Mouse (Mus musculus) G1E (cell line): ENCODE measurements at regions not wholly inside any gene's neighbourhood (a gene's known extent, or its start where the extent isn't known, plus 50 kb on each side); places are given as distances from the start of the nearest gene placed in this dataset.

Source experiments
- ATAC-seq: 2 replicates; pipeline ENCODE4 v1.8.0; 2016; ENCODE audit warnings: mild to moderate bottlenecking; ENCODE audit not compliant: insufficient number of reproducible peaks, poor library complexity, low FRiP score, severe bottlenecking; ENCODE audit errors: extremely low read depth
- DNase-seq: peaks from one replicate; pipeline ENCODE4 v3.0.0; 2012; ENCODE audit warnings: low spot score
- H3K27me3 ChIP-seq: 2 replicates; pipeline ENCODE4 v1.6.1; 2012; ENCODE audit warnings: mild to moderate bottlenecking, low read length, inconsistent platforms; ENCODE audit not compliant: insufficient read depth
- H3K36me3 ChIP-seq: replicated peaks from 2 replicates; pipeline ENCODE3; 2012; ENCODE audit warnings: mild to moderate bottlenecking, inconsistent platforms
- H3K4me1 ChIP-seq: 2 replicates; pipeline ENCODE4 v1.6.1; 2012; ENCODE audit warnings: low read depth, low read length, inconsistent platforms, mixed read lengths; ENCODE audit not compliant: insufficient read depth
- H3K4me3 ChIP-seq: 2 replicates; pipeline ENCODE4 v1.5.1; 2012; ENCODE audit warnings: low read depth, mild to moderate bottlenecking, inconsistent platforms, low read length, moderate library complexity, mixed read lengths
- H3K9me3 ChIP-seq: replicated peaks from 2 replicates; pipeline ENCODE4 v1.6.1; 2012; ENCODE audit warnings: inconsistent platforms
- CTCF ChIP-seq: IDR thresholded peaks from 2 replicates; pipeline ENCODE4 v1.5.1; 2012; ENCODE audit warnings: low read depth, low read length, inconsistent platforms, mixed read lengths
- GATA1 ChIP-seq: IDR thresholded peaks from 2 replicates; pipeline ENCODE4 v1.6.1; 2012; ENCODE audit warnings: borderline replicate concordance, low read length, inconsistent platforms, mixed read lengths
- GATA2 ChIP-seq: IDR thresholded peaks from 2 replicates; pipeline ENCODE4 v1.6.1; 2012; ENCODE audit warnings: low read depth, low read length, inconsistent platforms, borderline replicate concordance
- POLR2AphosphoS5 ChIP-seq: IDR thresholded peaks from 2 replicates; pipeline ENCODE4 v1.6.1; 2012; ENCODE audit warnings: low read depth, low read length, inconsistent platforms; ENCODE audit not compliant: insufficient replicate concordance
- TAL1 ChIP-seq: conservative IDR thresholded peaks from 2 replicates; pipeline ENCODE4 v1.6.1; 2012; ENCODE audit warnings: low read depth, low read length, inconsistent platforms, mixed read lengths

- TF ChIP-seq CTCF (no peak), TAL1 (no peak), GATA1 (no peak), GATA2 (no peak), POLR2AphosphoS5 (no peak)
- ATAC-seq (no peak), DNase-seq (no peak)
- H3K36me3 ChIP-seq, result no peaks in the 10 kb centered on the region
- no peaks in the 10 kb centered on the region for H3K27me3 ChIP-seq
- H3K4me3 ChIP-seq, result no peak overlapping the region
- H3K9me3 ChIP-seq, result no peaks in the 10 kb centered on the region
- no peaks in the 10 kb centered on the region for H3K4me1 ChIP-seq
These were observed 835.8 kb upstream of the Klhl29 start for GRCm38 (mm10) chr12:6211266-6211665.

GRCm38 (mm10) chr12:6189232-6189631 is 813.8 kb upstream of the Klhl29 start:
- DNase-seq, result no peak
- H3K9me3 ChIP-seq, result 0 out of 2 replicates have a peak, but pooled peaks cover 2% of the 10 kb centered on the region

DNA sequence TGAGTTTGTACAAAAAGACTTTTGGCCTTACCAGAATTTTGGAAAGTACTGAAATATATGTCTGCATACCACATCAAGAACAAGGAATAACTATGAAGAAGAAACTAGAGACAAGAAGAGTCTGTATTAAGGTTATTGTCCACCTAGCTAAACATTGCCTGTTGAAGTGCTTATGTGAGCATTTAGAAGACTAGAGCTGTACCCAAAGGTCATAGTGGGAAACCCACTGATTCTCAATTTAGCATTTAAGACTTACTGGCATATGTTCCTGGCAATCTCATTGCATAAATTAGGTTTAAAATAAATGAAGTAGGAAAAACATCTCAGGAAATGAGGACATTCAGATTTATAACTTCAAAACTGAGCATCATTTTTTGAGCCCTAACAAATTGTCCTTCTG is 793.3 kb upstream of the Klhl29 start:
- DNase-seq (no peak), ATAC-seq (no peak)
- Histone ChIP-seq H3K4me3 (no peak overlapping the region), H3K27me3 (no peaks in the 10 kb centered on the region), H3K36me3 (no peaks in the 10 kb centered on the region), H3K4me1 (no peaks in the 10 kb centered on the region), H3K9me3 (no peaks in the 10 kb centered on the region)
- TF ChIP-seq TAL1, result no peak
- no peak for TF ChIP-seq POLR2AphosphoS5
- no peak for TF ChIP-seq GATA1
- no peak for TF ChIP-seq CTCF
- no peak for TF ChIP-seq GATA2

More at GRCm38 (mm10) chr12:6189232-6189631, 813.8 kb upstream of the Klhl29 start:
- Histone ChIP-seq H3K27me3 (no peaks in the 10 kb centered on the region), H3K36me3 (no peaks in the 10 kb centered on the region), H3K4me3 (no peak overlapping the region), H3K4me1 (no peaks in the 10 kb centered on the region)
- ATAC-seq, result no peak
- TF ChIP-seq POLR2AphosphoS5 (no peak), TAL1 (no peak), GATA1 (no peak), CTCF (no peak), GATA2 (no peak)

DNA sequence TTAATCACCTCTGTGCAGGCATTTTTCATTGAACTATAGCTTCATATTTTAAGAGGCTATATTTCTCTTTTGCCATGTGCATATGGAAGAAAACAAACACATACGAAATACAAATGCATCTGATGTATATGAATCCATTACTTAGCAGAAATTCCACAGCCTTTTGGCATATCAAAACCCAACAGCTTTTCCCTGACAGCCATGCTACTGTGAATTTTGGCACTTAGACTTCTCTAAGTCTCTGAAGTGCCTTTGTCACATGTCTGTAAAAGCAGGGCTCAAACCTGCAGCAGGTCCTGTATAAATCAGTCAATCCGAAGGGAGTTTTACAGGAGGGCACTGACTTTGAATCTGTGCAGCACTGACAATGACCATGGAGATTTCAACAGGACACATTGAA is 778.8 kb upstream of the Klhl29 start:
- DNase-seq (no peak), ATAC-seq (no peak)

GRCm38 (mm10) chr12:6151476-6151875 is 776.0 kb upstream of the Klhl29 start:
- no peak for TF ChIP-seq POLR2AphosphoS5
- TF ChIP-seq GATA2, result no peak
- no peak for TF ChIP-seq TAL1
- no peak for TF ChIP-seq CTCF
- no peak for TF ChIP-seq GATA1
- no peaks in the 10 kb centered on the region for H3K4me1 ChIP-seq
- no peaks in the 10 kb centered on the region for H3K9me3 ChIP-seq
- no peaks in the 10 kb centered on the region for H3K36me3 ChIP-seq
- no peak for ATAC-seq
- H3K27me3 ChIP-seq, result no peaks in the 10 kb centered on the region
- DNase-seq, result no peak
- H3K4me3 ChIP-seq, result no peak overlapping the region

More for the DNA sequence above, 778.8 kb upstream of the Klhl29 start:
- Histone ChIP-seq H3K27me3 (no peaks in the 10 kb centered on the region), H3K9me3 (no peaks in the 10 kb centered on the region), H3K4me1 (no peaks in the 10 kb centered on the region), H3K4me3 (no peak overlapping the region), H3K36me3 (no peaks in the 10 kb centered on the region)
- no peak for TF ChIP-seq CTCF
- no peak for TF ChIP-seq GATA1
- no peak for TF ChIP-seq POLR2AphosphoS5
- no peak for TF ChIP-seq TAL1
- TF ChIP-seq GATA2, result no peak

DNA sequence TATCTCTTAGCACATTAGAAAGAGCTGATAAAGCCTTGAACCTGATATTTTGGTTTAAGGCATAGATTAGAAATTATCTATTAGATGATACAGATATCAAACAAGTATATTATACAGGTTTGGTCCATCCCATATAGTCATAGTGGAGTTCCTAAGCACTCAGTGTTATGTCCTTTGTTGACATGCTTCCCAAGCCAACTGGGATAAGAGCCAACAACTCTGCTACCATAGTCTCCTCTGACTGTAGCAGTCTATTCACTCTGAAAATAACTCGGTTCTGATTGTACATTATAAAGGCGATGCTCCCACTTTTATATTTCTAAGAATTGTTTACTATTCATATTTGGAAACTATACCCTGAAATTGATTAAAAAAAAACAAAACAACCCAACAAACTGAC is 757.0 kb upstream of the Klhl29 start:
- DNase-seq, result no peak
- no peaks in the 10 kb centered on the region for H3K27me3 ChIP-seq
- no peaks in the 10 kb centered on the region for H3K36me3 ChIP-seq
- 0 out of 2 replicates have a peak, but pooled peaks cover under 1% of the 10 kb centered on the region for H3K9me3 ChIP-seq
- no peak for ATAC-seq
- no peaks in the 10 kb centered on the region for H3K4me1 ChIP-seq
- no peak for TF ChIP-seq CTCF
- TF ChIP-seq GATA2, result no peak
- TF ChIP-seq POLR2AphosphoS5, result no peak
- TF ChIP-seq TAL1, result no peak
- no peak for TF ChIP-seq GATA1
- H3K4me3 ChIP-seq, result no peak overlapping the region

- H3K36me3 ChIP-seq, result no peaks in the 10 kb centered on the region
- ATAC-seq, result no peak
- no peaks in the 10 kb centered on the region for H3K9me3 ChIP-seq
- no peak overlapping the region for H3K4me3 ChIP-seq
- H3K27me3 ChIP-seq, result no peaks in the 10 kb centered on the region
- TF ChIP-seq POLR2AphosphoS5 (no peak), GATA1 (no peak), CTCF (no peak), TAL1 (no peak), GATA2 (no peak)
- H3K4me1 ChIP-seq, result no peaks in the 10 kb centered on the region
- no peak for DNase-seq
These were observed 744.1 kb upstream of the Klhl29 start for GRCm38 (mm10) chr12:6119557-6119956.
